Mouse (Mus musculus): ENCODE results near the gene Ugt1a7c. TPM values are rescaled to one million over a fixed set of nuclear protein-coding genes. Genes with fewer than 3 reads are reported as not detected.

The Ugt1a7c gene
- total and polyA plus RNA-seq, 2 experiments from 2014 or later, result 0.99 to 1.8 TPM

DNA sequence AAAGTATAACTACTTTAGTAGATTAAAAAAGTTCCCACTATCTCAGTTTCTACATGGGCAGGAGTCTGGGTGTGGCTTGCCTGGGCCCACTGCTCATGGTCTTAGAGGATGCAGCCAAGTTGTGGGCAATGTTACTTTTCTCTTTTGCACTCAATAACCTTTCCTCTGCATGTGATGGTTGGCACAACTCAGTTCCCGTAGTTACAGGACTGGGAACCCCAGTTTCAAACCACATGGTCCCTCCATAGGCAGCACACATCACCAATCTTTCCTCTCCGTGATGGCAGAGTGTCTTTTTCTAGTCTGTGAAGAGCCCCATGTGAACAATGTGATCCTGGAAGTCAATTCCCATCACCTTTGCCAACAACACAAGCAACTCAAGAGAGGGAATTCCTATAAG, 132.6 kb downstream of the Ugt1a7c start:
- Histone ChIP-seq H3K27ac (ENCODE audit: low read depth) (no peak overlapping the region), H3K4me3 (ENCODE audit: low read depth, low read length) (no peak overlapping the region), H3K9me3 (replicated peaks; ENCODE audit: control insufficient read depth, low read length) (peaks cover 71% of the 10 kb centered on the region), H3K27me3 (ENCODE audit: control insufficient read depth, insufficient read depth, low read length) (no peaks in the 10 kb centered on the region), H3K4me2 (ENCODE audit: low read depth, low read length) (no peak overlapping the region), H3K9ac (replicated peaks; ENCODE audit: low read depth, low read length) (no peak overlapping the region), H3K36me3 (replicated peaks; ENCODE audit: control insufficient read depth, insufficient read depth, low read length) (no peaks in the 10 kb centered on the region), H3K4me1 (ENCODE audit: control insufficient read depth, insufficient read depth) (no peaks in the 10 kb centered on the region)
- 46% methylated on average over 2 of the region's 2 CpGs for WGBS
- ATAC-seq (ENCODE audit: insufficient read depth, low read depth) (no peak), DNase-seq (ENCODE audit: low spot score) (no peak)
- TF ChIP-seq CTCF (IDR thresholded peaks at IDR 0.05; ENCODE audit: low read depth) (no peak), EP300 (IDR thresholded peaks at IDR 0.05; ENCODE audit: low read depth) (no peak)

DNA sequence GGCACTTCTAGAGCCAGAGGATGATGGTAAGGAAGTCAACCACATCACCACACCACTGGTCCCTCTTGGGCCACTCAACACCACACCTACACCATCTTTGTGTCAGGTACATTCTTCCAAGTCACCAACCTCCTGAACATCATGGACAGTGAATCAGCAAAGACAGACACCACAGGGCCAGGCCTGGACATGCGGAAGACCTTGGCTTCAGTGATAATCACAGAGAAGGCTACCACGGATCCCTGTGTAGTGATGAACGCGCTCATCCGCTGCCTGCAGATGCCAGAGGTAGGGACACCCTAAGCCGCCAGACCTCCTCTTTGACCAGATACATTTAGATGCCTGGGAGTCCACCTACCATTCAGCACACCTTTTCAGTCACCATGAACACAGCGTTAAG, 133.3 kb downstream of the Ugt1a7c start:
- TF ChIP-seq EP300 (IDR thresholded peaks at IDR 0.05; ENCODE audit: low read depth) (no peak), CTCF (IDR thresholded peaks at IDR 0.05; ENCODE audit: low read depth) (no peak)
- no peaks in the 10 kb centered on the region for H3K4me1 ChIP-seq (ENCODE audit: control insufficient read depth, insufficient read depth)
- no peak overlapping the region for H3K9ac ChIP-seq (replicated peaks; ENCODE audit: low read depth, low read length)
- no peak overlapping the region for H3K4me2 ChIP-seq (ENCODE audit: low read depth, low read length)
- H3K9me3 ChIP-seq (replicated peaks; ENCODE audit: control insufficient read depth, low read length), result peaks cover 77% of the 10 kb centered on the region
- WGBS, result 59% methylated on average over 7 of the region's 7 CpGs
- H3K36me3 ChIP-seq (replicated peaks; ENCODE audit: control insufficient read depth, insufficient read depth, low read length), result no peaks in the 10 kb centered on the region
- H3K4me3 ChIP-seq (ENCODE audit: low read depth, low read length), result no peak overlapping the region
- H3K27me3 ChIP-seq (ENCODE audit: control insufficient read depth, insufficient read depth, low read length), result no peaks in the 10 kb centered on the region
- no peak overlapping the region for H3K27ac ChIP-seq (ENCODE audit: low read depth)
- ATAC-seq (ENCODE audit: insufficient read depth, low read depth) (no peak), DNase-seq (ENCODE audit: low spot score) (no peak)

DNA sequence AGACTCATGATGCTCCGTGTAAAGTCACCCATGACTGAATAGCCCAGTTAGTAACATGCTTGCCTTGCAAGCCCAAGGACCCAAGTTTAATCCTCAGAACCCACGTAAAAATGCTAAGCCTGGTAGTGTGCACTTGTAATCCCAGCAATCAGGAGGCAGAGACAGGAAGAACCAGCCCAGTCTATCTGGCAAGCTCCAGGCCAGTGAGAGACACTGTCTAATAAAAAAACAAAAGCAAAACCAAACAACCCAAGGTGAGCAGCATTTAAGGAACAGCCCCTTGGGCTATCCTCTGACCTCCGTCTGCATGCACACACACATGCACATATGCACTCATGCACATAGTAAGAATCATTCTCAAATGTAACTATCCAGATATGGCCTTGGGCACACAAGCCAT, 134.7 kb downstream of the Ugt1a7c start:
- Histone ChIP-seq H3K27me3 (ENCODE audit: control insufficient read depth, insufficient read depth, low read length) (no peaks in the 10 kb centered on the region), H3K9ac (replicated peaks; ENCODE audit: low read depth, low read length) (no peak overlapping the region), H3K36me3 (replicated peaks; ENCODE audit: control insufficient read depth, insufficient read depth, low read length) (no peaks in the 10 kb centered on the region), H3K4me3 (ENCODE audit: low read depth, low read length) (no peak overlapping the region), H3K9me3 (replicated peaks; ENCODE audit: control insufficient read depth, low read length) (peaks cover 91% of the 10 kb centered on the region), H3K27ac (ENCODE audit: low read depth) (no peak overlapping the region), H3K4me2 (ENCODE audit: low read depth, low read length) (no peak overlapping the region), H3K4me1 (ENCODE audit: control insufficient read depth, insufficient read depth) (no peaks in the 10 kb centered on the region)
- DNase-seq (ENCODE audit: low spot score), result no peak
- 61% methylated on average over 3 of the region's 3 CpGs for WGBS
- no peak for ATAC-seq (ENCODE audit: insufficient read depth, low read depth)
- TF ChIP-seq EP300 (IDR thresholded peaks at IDR 0.05; ENCODE audit: low read depth), result no peak
- no peak for TF ChIP-seq CTCF (IDR thresholded peaks at IDR 0.05; ENCODE audit: low read depth)

DNA sequence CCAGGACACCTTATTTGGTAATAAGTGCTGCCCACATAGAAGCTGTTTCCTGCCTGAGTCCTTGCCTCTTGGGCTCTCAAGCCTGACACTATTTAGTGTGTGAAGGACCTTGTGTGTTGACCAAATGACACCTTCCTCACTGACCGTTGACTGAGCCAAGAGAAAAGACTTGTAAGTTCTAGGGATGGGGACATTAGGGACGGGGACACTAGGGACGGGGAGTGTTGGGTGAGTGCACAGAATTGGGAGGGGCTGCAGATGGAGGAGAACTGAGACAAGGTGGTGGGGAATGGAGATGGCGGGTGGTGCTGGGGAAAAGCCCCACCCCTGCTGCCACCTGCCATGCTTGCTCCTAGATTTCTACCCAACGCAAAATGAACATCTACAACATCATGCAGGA, 135.1 kb downstream of the Ugt1a7c start:
- Histone ChIP-seq H3K27me3 (ENCODE audit: control insufficient read depth, insufficient read depth, low read length) (no peaks in the 10 kb centered on the region), H3K4me2 (ENCODE audit: low read depth, low read length) (no peak overlapping the region), H3K9ac (replicated peaks; ENCODE audit: low read depth, low read length) (no peak overlapping the region), H3K36me3 (replicated peaks; ENCODE audit: control insufficient read depth, insufficient read depth, low read length) (no peaks in the 10 kb centered on the region), H3K4me1 (ENCODE audit: control insufficient read depth, insufficient read depth) (no peaks in the 10 kb centered on the region), H3K27ac (ENCODE audit: low read depth) (no peak overlapping the region), H3K4me3 (ENCODE audit: low read depth, low read length) (no peak overlapping the region), H3K9me3 (replicated peaks; ENCODE audit: control insufficient read depth, low read length) (peaks cover 94% of the 10 kb centered on the region)
- ATAC-seq (ENCODE audit: insufficient read depth, low read depth) (0 out of 2 replicates have a peak, but pooled peaks have one; percentile 2), DNase-seq (ENCODE audit: low spot score) (no peak)
- WGBS, result 68% methylated on average over 5 of the region's 5 CpGs
- TF ChIP-seq CTCF (IDR thresholded peaks at IDR 0.05; ENCODE audit: low read depth), result no peak
- TF ChIP-seq EP300 (IDR thresholded peaks at IDR 0.05; ENCODE audit: low read depth), result no peak

DNA sequence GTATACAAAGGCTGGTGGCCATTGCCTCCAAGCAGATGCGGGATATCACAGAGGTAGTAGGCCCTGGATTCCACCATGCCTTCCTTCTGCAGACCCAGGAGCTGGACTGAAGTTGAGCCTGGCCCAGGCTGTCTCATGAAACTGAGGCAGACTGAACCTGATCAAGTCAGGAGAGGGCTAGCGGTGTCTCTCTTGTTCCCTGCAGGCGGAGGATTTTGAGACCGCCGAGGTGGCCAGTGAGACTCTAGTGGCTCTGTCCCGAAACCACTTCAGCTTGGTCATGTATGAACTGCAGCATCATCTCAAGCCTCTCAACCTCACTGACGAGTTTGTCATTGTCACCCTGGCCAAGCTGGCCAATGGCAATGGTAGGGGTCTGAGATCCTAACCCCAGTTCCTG, 135.6 kb downstream of the Ugt1a7c start:
- no peak for DNase-seq (ENCODE audit: low spot score)
- H3K4me1 ChIP-seq (ENCODE audit: control insufficient read depth, insufficient read depth), result no peaks in the 10 kb centered on the region
- H3K9me3 ChIP-seq (replicated peaks; ENCODE audit: control insufficient read depth, low read length), result peaks cover 97% of the 10 kb centered on the region
- no peaks in the 10 kb centered on the region for H3K27me3 ChIP-seq (ENCODE audit: control insufficient read depth, insufficient read depth, low read length)
- whole genome bisulfite sequencing, result 63% methylated on average over 7 of the region's 7 CpGs
- no peak overlapping the region for H3K27ac ChIP-seq (ENCODE audit: low read depth)
- no peaks in the 10 kb centered on the region for H3K36me3 ChIP-seq (replicated peaks; ENCODE audit: control insufficient read depth, insufficient read depth, low read length)
- H3K4me3 ChIP-seq (ENCODE audit: low read depth, low read length), result no peak overlapping the region
- H3K9ac ChIP-seq (replicated peaks; ENCODE audit: low read depth, low read length), result no peak overlapping the region
- no peak for ATAC-seq (ENCODE audit: insufficient read depth, low read depth)
- no peak overlapping the region for H3K4me2 ChIP-seq (ENCODE audit: low read depth, low read length)
- TF ChIP-seq EP300 (IDR thresholded peaks at IDR 0.05; ENCODE audit: low read depth) (no peak), CTCF (IDR thresholded peaks at IDR 0.05; ENCODE audit: low read depth) (no peak)

DNA sequence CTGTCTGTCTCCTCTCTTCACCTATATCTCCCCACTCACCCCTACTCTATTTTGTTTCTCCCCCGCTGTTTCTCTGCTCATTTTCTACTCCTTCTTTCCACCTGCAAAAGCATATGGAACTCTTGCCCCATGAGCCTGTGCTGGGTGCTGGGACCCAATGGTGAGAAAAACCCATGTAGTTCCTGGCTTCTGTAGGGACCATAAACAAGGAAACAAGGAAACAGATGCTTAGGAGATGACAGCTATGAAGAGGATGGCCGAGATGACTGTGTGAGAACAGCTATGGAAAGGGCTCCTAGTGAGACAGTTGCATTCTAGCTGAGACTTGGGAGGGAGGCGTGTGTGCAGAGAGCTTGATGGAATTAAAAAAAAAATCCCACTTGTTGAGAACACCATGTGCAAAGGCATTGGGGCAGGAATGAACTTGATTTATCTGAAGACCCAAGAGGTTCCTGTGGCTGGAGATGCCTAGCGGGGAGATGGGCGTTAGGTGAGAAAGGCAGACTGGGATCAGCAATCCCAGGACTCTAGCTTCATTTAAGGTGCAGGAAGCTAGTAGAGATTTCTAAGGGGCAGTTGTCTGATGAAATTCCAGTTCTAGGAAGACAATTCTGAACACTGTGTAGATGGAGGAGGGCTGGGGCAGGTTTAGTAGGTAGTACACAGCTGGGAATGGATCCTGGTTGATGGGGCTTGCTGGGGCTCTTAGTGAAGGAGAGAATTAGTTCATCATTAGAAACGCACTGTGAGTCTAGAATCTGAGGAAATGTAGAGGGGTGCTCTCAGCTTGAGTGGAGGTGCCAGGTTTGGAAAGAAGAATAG, 136.3 kb downstream of the Ugt1a7c start:
- WGBS, result 65% methylated on average over 6 of the region's 6 CpGs
- Histone ChIP-seq H3K4me2 (ENCODE audit: low read depth, low read length) (no peak overlapping the region), H3K4me1 (ENCODE audit: control insufficient read depth, insufficient read depth) (no peaks in the 10 kb centered on the region), H3K27ac (ENCODE audit: low read depth) (no peak overlapping the region), H3K27me3 (ENCODE audit: control insufficient read depth, insufficient read depth, low read length) (no peaks in the 10 kb centered on the region), H3K36me3 (replicated peaks; ENCODE audit: control insufficient read depth, insufficient read depth, low read length) (no peaks in the 10 kb centered on the region), H3K4me3 (ENCODE audit: low read depth, low read length) (no peak overlapping the region), H3K9ac (replicated peaks; ENCODE audit: low read depth, low read length) (no peak overlapping the region), H3K9me3 (replicated peaks; ENCODE audit: control insufficient read depth, low read length) (peaks cover 96% of the 10 kb centered on the region)
- TF ChIP-seq EP300 (IDR thresholded peaks at IDR 0.05; ENCODE audit: low read depth), result no peak
- no peak for TF ChIP-seq CTCF (IDR thresholded peaks at IDR 0.05; ENCODE audit: low read depth)
- no peak for ATAC-seq (ENCODE audit: insufficient read depth, low read depth)
- DNase-seq (ENCODE audit: low spot score), result no peak
